Mouse (Mus musculus) gastrocnemius, postnatal 25 days (tissue): ENCODE measurements around the gene Nop56. TPM values are rescaled to one million over a fixed set of nuclear protein-coding genes. Genes with fewer than 3 reads are reported as not detected.

ENCODE experiments used
- DNase-seq: peaks from one replicate; pipeline ENCODE4 v3.0.0; 2022
- total RNA-seq, 2 experiments: library from RNA; stranded (reverse); gene quantifications; 1 replicate in 1 of 2; 2 replicates in 1 of 2; pipeline ENCODE4 v1.2.3; 2021

Nop56 gene
- total RNA-seq, 2 experiments from 2014 or later: 31.3 to 33.0 TPM

DNA sequence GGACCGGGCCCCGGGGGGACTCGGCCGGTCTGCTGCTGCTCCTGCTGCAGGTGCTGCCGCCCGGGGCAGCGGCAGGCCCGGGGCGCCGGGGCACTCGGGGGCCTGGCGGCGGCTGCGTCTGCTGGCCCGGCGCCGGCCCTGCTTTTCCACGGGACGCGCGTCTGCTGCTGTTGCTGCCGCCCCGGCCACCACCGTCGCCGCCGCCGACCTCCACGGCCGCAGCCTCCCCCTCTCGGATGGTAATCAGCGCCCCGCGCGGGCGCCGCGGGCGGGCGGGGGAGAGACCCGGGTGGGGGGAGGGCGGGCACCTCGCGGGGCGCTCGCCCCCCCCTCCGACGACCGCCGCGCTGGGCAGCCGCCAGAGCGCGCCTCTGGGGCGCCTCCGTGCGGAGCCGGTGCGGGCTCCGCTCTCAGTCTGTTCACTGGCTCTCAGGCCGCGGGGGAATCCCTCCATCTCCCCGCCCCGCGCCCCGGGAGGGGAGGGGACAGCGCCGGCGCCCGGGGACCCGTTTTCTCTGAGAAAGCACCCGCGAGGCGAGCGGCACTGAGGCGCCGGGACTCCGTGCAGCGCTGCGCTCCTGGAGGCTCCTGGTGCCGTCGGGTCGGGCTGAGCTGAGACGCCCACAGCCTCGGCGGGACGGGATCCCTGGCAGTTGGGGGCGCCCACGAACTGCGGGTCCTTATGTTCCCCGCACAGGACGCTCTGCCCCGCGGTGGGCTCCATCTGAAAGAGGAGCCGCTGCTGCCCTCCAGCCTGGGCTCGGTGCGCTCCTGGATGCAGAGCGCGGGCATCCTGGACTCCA is 21.3 kb downstream of the Nop56 start:
- peak; percentile 35 for DNase-seq

DNA sequence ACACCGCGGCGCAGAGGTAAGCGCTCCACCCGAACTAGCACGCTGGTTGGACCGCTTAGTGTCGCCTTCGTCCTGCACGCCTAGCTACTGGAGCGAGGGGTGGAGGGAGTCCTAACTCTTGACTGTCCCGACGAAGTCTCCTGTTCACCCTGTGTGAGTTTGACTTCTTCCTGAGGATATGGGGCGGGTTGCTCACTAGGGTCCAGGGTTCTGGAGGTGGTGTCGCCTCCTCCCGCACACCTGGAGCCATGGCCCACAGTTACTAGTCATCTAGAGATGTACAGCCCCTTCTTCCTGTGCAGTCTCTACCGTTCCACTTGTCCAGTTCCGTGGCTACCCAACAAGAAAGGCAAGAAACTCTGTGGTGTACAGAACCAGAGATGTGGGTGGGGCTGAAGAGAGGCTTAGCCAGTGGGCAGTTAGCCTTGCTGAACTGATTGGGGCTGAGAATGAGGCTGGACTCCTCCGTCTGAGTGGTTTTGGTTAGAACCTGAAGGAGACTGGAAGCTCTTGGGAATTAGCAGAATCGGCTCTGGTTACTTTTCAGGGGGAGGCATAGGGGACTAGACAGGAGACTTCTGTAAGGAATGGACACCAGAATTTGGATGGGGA is 22.0 kb downstream of the Nop56 start:
- no peak for DNase-seq

DNA sequence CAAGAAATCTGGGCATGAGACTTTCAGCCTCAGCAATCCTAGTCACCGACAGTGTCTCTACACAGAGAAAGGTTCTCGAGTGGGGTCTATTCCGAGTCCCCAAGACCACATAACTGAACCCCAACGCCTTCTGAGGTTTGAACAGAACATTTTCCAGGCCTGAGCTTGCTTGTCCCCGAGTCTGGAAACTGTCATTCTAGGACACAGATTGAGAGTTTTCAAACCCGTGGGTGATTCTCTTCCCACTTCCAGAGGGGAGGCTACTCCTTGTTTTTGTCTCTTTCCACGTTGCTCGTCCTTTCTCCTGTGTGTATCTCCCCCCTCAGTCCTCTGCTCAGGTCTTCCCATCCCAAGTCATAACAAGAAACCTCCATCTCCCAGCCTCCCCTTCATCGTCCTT is 23.4 kb downstream of the Nop56 start:
- DNase-seq: no peak

DNA sequence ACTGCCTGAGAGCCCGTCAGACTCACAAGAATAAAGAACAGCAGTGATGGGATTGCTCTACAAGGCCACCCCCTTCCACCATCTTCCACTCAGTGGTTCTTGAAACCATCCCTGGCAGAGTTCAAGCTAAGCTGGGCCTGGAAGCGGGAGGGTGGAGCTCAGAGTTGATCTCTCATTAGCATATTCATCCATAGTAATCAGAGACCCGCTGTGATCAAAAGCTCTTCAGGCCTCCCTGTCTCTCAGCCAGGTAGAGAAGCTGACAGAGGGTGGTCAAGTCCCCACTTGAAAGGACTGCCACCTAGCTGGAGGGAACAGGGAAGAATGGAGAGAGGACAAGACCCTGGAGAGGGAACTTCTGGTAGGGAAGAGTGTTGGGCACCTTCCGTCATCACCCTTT is 28.8 kb downstream of the Nop56 start:
- no peak for DNase-seq

DNA sequence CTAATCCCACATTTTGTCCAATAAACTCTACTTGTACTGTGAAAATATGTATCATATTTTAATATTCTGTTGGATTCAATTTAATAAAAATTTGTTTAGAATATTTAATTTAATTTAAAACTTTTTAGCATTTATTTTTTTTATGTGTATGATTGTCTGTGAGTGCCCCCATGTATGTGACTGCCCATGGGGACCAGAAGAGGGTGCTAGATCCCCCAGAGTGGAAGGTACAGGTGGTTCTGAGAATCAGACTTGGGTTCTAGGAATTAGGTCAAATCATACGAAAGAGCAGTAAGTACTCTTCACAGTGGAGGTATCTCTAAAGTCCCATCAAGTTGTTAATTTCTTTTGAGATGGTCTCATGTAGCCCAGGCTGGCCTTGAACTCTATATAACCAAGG is 52.8 kb downstream of the Nop56 start:
- no peak for DNase-seq

Other genes with a start within 250 kb of the Nop56 start
- not detected for gene Tgm6, start 162.0 kb upstream of the Nop56 start, total RNA-seq
- 100 to 1,000 TPM; 118 to 122 TPM for gene Snrpb, start 95.0 kb upstream of the Nop56 start, total RNA-seq
- not detected for gene Tmc2, start 79.2 kb upstream of the Nop56 start, total RNA-seq
- gene Idh3b, start 10.1 kb downstream of the Nop56 start, total RNA-seq: 100 to 1,000 TPM; 461 to 484 TPM
- gene Ebf4, start 20.7 kb downstream of the Nop56 start, total RNA-seq: under 1 TPM; 0.19 to 0.49 TPM
- 1 to 10 TPM; 1.8 to 5.7 TPM for gene Cpxm1, start 123.1 kb downstream of the Nop56 start, total RNA-seq
- not detected for gene Gm28372, start 130.8 kb downstream of the Nop56 start, total RNA-seq
- gene 1700020A23Rik, start 130.8 kb downstream of the Nop56 start, total RNA-seq: not detected
- gene Tmem239, start 132.0 kb downstream of the Nop56 start, total RNA-seq: not detected
- 10 to 100 TPM; 16.2 to 16.8 TPM for gene Vps16, start 149.9 kb downstream of the Nop56 start, total RNA-seq
- gene Pced1a, start 150.3 kb downstream of the Nop56 start, total RNA-seq: 1 to 10 TPM; 3.8 to 4.5 TPM
- 10 to 100 TPM; 17.3 to 21.4 TPM for gene Ptpra, start 175.8 kb downstream of the Nop56 start, total RNA-seq